Mouse (Mus musculus) heart, postnatal 0 days (tissue): ENCODE results near the gene Wnt3a.

ENCODE experiments used
- CTCF ChIP-seq: IDR thresholded peaks from 2 replicates; pipeline ENCODE4 v1.5.1; 2016; ENCODE audit warnings: antibody characterized with exemption, control low read depth, low read depth
- EP300 ChIP-seq: IDR thresholded peaks from 2 replicates; pipeline ENCODE4 v1.6.1; 2016; ENCODE audit warnings: antibody characterized with exemption, low read depth

- TF ChIP-seq EP300 = no peak
- no peak for TF ChIP-seq CTCF
Measured at GRCm38 (mm10) chr11:59239796-59240195, 50.8 kb downstream of the Wnt3a start.
